Mouse (Mus musculus): ENCODE results near the gene Cmtm8.

Gene Cmtm8

DNA sequence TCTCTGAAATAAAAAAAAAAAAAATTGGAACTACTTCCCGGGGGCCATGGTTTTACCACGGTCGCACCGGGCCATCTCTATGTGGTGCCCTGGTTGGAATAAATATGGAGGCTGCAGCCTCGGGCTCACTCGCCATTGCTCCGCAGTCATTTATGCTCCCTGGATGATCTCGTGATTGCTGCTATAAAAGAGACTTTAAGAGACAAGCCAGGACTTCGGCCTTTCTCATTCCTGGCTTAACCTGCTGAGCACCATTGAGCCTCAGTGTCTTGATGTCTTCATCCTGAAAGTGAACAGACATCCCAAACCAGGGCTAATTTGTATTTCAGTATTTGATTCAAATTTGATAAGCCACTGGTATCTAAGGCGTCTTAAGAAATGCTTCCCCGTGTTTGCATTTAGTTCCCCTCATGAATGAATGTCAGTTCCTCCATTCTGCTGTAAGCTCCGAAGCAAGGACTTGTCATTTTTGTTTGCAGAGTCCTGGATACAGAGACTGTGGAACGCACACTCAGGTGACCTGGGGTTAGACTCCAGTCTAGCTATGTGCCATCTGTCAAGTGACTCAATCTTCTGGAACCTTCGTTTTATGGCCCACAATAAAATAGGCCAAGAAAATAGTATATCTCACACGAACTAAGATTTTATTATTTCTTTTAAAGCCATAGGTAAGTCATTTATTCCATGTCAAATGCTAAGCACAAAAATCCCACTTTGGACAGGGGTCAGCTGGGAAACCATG, 22.2 kb downstream of the Cmtm8 start:
- no peak for DNase-seq (ENCODE audit: inconsistent age in 2 of 2, low spot score in 1 of 2)

DNA sequence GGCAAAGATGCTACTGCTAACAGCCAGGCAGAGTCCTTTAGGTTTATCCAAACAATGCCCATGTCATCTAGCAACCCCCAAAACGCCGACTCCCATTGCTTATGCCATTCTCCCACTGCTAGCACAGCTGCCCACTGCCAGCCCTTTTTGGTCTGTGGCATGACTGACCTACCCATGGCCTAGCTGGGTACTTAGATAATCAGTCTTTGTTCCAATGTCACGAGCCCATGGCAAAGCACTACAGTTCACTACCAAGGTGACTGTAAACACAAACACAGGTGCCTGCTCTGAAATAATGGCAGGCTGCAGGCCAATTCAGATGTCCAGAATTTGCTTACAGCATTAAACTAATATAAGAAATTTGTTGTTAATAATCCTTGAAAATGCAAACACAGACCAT, 25.0 kb downstream of the Cmtm8 start:
- DNase-seq (ENCODE audit: inconsistent age in 2 of 2, low spot score in 1 of 2) = no peak

DNA sequence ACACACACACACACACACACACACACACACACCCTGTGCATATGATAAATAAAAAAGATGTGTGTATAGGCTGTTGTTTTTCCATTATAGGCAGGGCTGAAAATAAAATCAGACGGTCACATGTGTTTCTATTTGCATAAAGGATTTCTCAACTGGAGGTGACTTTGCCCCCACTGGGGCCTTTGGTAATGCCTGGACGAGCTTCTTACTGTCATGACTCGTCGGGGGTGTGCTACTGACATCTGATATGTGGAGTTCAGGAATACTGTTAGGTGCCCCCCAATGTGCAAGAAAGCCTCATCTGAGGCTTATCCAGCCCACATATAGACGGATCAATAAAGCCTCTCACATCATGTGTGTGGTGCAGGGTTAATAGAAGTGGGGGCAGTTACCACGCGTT, 26.9 kb downstream of the Cmtm8 start:
- DNase-seq (ENCODE audit: inconsistent age in 2 of 2, low spot score in 1 of 2) = no peak

- no peak for DNase-seq (ENCODE audit: inconsistent age in 2 of 2, low spot score in 1 of 2)
These were observed 27.8 kb downstream of the Cmtm8 start for GRCm38 (mm10) chr9:114816121-114816520.

DNA sequence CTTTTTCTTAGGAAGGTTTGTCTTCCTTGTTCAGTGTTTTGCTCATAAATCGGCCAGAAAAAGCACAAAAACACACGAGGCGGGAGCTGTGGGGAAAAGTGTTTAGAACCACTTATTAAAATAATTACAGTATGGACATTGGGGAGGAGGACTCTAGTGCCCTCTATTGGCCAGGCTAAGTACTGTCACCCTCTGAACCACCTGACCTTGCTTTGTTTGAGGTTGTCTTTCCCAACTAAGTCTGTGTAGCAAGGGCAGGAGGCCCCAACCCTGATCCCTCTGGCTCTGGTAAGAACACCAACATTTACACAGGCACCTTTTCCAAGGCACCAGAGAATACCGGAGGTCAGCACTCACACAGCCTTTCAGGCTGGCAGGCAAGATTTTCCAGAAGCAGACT, 28.6 kb downstream of the Cmtm8 start:
- DNase-seq (ENCODE audit: inconsistent age in 2 of 2, low spot score in 1 of 2) = peak; percentile 37 to 80

- no peak for DNase-seq (ENCODE audit: inconsistent age in 2 of 2, low spot score in 1 of 2)
These were observed 32.0 kb downstream of the Cmtm8 start for GRCm38 (mm10) chr9:114812001-114812400.

GRCm38 (mm10) chr9:114810837-114811236, 33.1 kb downstream of the Cmtm8 start:
- DNase-seq (ENCODE audit: inconsistent age in 2 of 2, low spot score in 1 of 2) = no peak

DNA sequence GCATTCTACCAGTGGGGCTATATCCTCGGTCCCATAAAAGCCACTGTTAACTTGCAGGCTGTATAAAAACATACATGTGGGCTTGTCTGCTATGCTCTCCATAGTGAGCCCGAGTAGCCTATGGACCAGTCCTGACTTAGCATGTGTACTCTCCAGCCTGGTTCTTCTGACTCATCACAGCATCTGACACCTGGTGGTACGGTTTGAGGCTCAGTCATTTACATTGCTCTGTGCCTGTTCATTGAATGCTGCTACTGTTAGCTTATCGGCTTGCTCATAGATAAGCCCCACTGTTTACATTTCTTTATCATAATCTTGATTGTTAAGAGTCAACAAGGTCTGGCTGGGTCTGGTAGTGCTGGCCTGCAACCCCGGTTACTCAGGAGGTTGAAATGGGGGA, 35.3 kb downstream of the Cmtm8 start:
- DNase-seq (ENCODE audit: inconsistent age in 2 of 2, low spot score in 1 of 2) = no peak

- DNase-seq (ENCODE audit: inconsistent age in 2 of 2, low spot score in 1 of 2) = no peak
These were observed 36.7 kb downstream of the Cmtm8 start for GRCm38 (mm10) chr9:114807261-114807660.

DNA sequence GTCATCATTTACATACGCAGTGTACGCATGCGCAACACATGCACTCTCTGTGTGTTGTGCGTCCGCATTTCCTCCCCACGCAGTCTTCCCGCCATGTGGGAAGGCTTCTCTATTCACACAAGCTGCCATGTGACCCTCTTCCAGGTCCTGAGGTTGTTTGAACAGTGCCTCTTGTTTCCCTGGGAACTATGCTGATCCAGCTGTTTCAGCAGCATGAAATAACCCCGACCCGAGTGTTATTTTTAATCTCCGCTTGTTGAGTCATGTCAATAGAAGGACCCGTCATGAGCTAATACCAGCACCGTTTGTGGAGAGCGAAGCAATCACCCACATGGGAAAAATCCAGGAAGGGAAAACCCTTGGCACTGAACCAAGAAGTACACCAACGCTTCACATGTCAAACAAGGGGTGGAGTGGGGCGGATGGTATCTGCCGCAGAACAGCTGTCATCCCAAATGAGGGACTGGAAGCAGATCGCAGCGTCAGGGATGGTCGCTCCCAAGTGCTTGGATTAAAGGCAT, 38.7 kb downstream of the Cmtm8 start:
- DNase-seq (ENCODE audit: inconsistent age in 2 of 2, low spot score in 1 of 2) = peak; percentile 13 to 55

GRCm38 (mm10) chr9:114802191-114802590, 41.8 kb downstream of the Cmtm8 start:
- peak in 1 of 2 experiments; percentile 43 for DNase-seq (ENCODE audit: inconsistent age in 2 of 2, low spot score in 1 of 2)

- no peak for DNase-seq (ENCODE audit: inconsistent age in 2 of 2, low spot score in 1 of 2)
These were observed 42.7 kb downstream of the Cmtm8 start for GRCm38 (mm10) chr9:114801301-114801700.

- no peak for DNase-seq (ENCODE audit: inconsistent age in 2 of 2, low spot score in 1 of 2)
These were observed 44.4 kb downstream of the Cmtm8 start for GRCm38 (mm10) chr9:114799498-114800107.

GRCm38 (mm10) chr9:114798845-114799244, 45.1 kb downstream of the Cmtm8 start:
- DNase-seq (ENCODE audit: inconsistent age in 2 of 2, low spot score in 1 of 2) = no peak

GRCm38 (mm10) chr9:114797329-114798004, 46.5 kb downstream of the Cmtm8 start:
- DNase-seq (ENCODE audit: inconsistent age in 2 of 2, low spot score in 1 of 2) = peak; percentile 76 to 94

DNA sequence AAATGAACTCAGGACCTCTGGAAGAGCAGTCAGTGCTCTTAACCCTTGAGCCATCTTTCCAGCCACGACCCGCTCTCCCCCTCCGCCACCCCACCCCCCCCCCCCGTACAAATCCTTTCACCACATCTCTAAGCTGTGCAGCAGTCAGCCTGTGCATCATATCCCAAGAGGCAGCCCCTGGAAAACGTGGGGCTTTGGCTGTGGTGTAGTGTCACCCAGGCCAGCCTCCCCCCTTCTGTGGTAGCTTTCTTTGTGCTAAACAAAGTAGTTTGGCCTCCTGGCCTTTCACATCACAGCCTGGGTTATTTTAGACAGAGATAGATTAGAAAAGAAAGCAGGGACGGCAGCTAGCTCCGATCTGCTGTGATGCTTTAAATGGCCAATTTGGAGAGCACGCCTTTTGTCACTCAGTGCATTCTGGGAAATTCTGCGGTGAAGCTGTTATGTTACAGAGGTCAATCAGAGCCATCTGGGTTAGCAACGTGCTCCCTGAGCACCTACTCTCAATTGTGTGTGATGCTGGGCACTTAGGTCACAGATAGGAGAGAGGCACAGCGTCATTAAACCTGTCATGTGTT, 47.4 kb downstream of the Cmtm8 start:
- DNase-seq (ENCODE audit: inconsistent age in 2 of 2, low spot score in 1 of 2) = no peak

GRCm38 (mm10) chr9:114794491-114794890, 49.5 kb downstream of the Cmtm8 start:
- DNase-seq (ENCODE audit: inconsistent age in 2 of 2, low spot score in 1 of 2) = no peak

GRCm38 (mm10) chr9:114793764-114794295, 50.1 kb downstream of the Cmtm8 start:
- DNase-seq (ENCODE audit: inconsistent age in 2 of 2, low spot score in 1 of 2) = no peak

- DNase-seq (ENCODE audit: inconsistent age in 2 of 2, low spot score in 1 of 2) = no peak
These were observed 54.0 kb downstream of the Cmtm8 start for GRCm38 (mm10) chr9:114789989-114790388.

DNA sequence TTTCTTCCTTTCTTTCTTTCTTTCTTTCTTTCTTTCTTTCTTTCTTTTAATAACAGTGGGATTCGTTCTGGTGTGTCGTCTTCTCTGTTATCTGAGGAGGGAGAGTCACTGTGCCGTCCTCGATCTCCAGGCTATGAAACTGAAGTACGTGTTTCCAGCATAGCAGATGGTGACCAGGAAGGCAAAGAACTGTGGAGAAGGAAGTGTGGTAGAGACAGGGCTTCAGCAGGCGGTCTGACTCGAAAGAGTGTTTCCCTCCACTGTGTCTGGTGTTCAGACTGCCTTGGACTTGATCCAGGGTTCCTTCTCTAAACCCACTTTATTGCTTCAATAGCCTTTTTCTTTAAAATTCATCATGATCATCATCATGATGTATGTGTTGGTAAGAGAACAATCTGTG, 54.4 kb downstream of the Cmtm8 start:
- no peak for DNase-seq (ENCODE audit: inconsistent age in 2 of 2, low spot score in 1 of 2)

DNA sequence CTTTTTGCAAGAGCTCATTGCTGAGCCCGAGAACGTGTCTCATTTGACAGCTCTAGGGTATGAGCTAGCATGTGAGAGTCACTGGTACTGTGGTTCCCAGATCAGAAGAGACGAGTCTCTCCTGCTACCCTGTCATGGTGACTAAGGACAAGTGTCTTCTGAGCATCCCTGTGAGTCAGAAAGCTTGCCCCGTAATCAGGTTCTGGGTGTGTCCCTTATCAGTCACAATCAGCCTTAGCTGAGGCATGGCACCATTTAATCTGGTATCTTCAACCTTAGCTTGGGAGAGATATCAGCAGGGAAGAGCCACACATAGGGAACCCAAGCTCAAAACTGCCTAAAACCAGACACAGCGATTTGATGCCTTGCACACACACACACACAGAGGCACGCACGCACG, 55.3 kb downstream of the Cmtm8 start:
- no peak for DNase-seq (ENCODE audit: inconsistent age in 2 of 2, low spot score in 1 of 2)
